Mouse (Mus musculus) limb, embryonic 11.5 days (tissue): ENCODE data around the gene Gstp3. TPM values are rescaled to one million over a fixed set of nuclear protein-coding genes. Genes with fewer than 3 reads are reported as not detected.

Experiments
- ATAC-seq: fragments of 200-750 bp; cut with Nextera tagmentation; 2 replicates; pipeline ENCODE4 v1.8.0; 2017; ENCODE audit warnings: low read depth; ENCODE audit not compliant: insufficient number of reproducible peaks, low FRiP score, low TSS enrichment
- DNase-seq: peaks from one replicate; pipeline ENCODE4 v3.0.0-alpha.2; 2015; ENCODE audit warnings: low spot score
- H3K27ac ChIP-seq: fragments of 300-500 bp; sonication (generic); replicated peaks from 2 replicates; pipeline ENCODE4 v1.5.1; 2014; ENCODE audit warnings: low read depth, mild to moderate bottlenecking, low read length
- H3K27me3 ChIP-seq: fragments of 300-500 bp; sonication (generic); 2 replicates; pipeline ENCODE4 v1.6.1; 2014; ENCODE audit warnings: mild to moderate bottlenecking, low read length, mixed read lengths; ENCODE audit not compliant: control insufficient read depth, insufficient read depth
- H3K36me3 ChIP-seq: fragments of 300-500 bp; sonication (generic); 2 replicates; pipeline ENCODE4 v1.6.1; 2014; ENCODE audit warnings: mild to moderate bottlenecking, low read length, moderate library complexity, mixed read lengths; ENCODE audit not compliant: control insufficient read depth, insufficient read depth
- H3K4me1 ChIP-seq: fragments of 300-500 bp; sonication (generic); 2 replicates; pipeline ENCODE4 v1.6.1; 2014; ENCODE audit warnings: low read length, mixed read lengths; ENCODE audit not compliant: control insufficient read depth, insufficient read depth
- H3K4me2 ChIP-seq: fragments of 300-500 bp; sonication (generic); 2 replicates; pipeline ENCODE4 v1.6.1; 2014; ENCODE audit warnings: low read depth, mild to moderate bottlenecking, moderate library complexity; ENCODE audit not compliant: severe bottlenecking
- H3K4me3 ChIP-seq: fragments of 300-500 bp; sonication (generic); 2 replicates; pipeline ENCODE4 v1.5.1; 2014; ENCODE audit warnings: low read depth, low read length
- H3K9ac ChIP-seq: fragments of 300-500 bp; sonication (generic); 2 replicates; pipeline ENCODE4 v1.6.1; 2014; ENCODE audit warnings: mild to moderate bottlenecking, low read length
- H3K9me3 ChIP-seq: fragments of 300-500 bp; sonication (generic); 2 replicates; pipeline ENCODE4 v1.6.1; 2016; ENCODE audit warnings: low read length; ENCODE audit not compliant: control insufficient read depth
- WGBS: fragments of 180-500 bp; shearing (Covaris S2); extraction: QIAGEN DNeasy Blood & Tissue Kit; methylation state at CpG from one replicate; pipeline ENCODE4 v1.1.7; 2014; 5-methylcytosine and 5-hydroxymethylcytosine counted together
- polyA plus RNA-seq: library from polyadenylated mRNA; unstranded; fragments of >200 nt; fragmentation: Nextera tagmentation; extraction: Ambion mirVana; gene quantifications from 2 replicates; pipeline ENCODE4 v1.2.1, GENCODE M21; 2014

The Gstp3 gene
- polyA plus RNA-seq, 1 experiment from 2014 or later: 0.23 TPM

DNA sequence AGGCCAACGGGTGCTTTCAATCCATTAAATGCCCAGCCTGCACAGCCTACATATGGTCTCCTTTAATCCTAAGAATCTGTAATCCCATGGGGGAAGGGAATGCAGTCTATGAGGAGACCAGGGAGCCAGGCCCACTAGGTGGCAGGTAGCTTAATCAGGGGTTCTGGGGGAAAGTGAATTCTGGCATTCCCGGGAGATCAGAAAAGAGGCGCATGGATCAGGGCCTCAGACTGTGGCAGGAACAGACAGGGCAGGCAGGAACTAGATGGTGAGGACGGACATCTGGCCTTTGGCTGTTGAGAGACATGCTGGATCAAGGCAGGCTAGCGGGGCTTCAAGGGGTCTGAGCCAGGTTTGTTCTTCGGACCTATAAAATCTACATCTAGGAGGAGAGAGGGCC, 42.1 kb upstream of the Gstp3 start:
- 61% methylated on average over 6 of the region's 6 CpGs for WGBS
- peak overlapping the region; percentile 43; the same call in 1 of the 2 replicates for H3K4me3 ChIP-seq
- H3K27ac ChIP-seq: no peak overlapping the region
- H3K4me2 ChIP-seq: peak overlapping the region; percentile 95; the same call in 1 of the 2 replicates
- DNase-seq: no peak
- peaks cover 22% of the 10 kb centered on the region for H3K27me3 ChIP-seq
- H3K9ac ChIP-seq: no peak overlapping the region
- peaks cover 24% of the 10 kb centered on the region for H3K4me1 ChIP-seq
- no peaks in the 10 kb centered on the region for H3K36me3 ChIP-seq
- no peaks in the 10 kb centered on the region for H3K9me3 ChIP-seq
- no peak for ATAC-seq

DNA sequence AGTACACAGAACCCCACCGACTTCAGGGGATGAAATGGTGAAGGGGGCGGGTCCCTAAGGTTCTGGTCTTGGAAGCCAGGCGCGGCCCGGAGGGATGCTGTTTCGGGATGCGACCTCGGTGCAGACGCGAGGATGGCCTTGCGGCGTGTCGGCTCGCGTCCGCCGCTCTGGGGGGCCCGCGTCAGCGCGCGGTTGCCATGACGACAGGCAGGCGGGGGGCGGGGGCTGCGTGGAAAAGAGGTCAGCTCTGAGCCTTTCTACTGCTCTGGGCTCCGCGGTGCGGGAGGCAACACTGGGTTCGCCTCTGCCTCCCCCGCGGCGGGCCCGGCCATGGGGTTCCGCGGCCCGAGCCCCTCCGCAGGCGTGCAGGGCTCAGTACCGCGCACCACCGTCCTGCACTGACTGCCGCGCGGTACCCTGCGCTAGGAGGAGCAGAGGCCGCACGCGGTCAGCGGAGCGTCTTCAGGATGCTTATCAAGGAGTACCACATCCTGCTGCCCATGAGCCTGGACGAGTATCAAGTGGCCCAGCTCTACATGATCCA, 41.4 kb upstream of the Gstp3 start:
- under 1% methylated on average over 52 of the region's 52 CpGs for WGBS
- Histone ChIP-seq H3K4me3 (peak overlapping the region; percentile 43), H3K9ac (peak overlapping the region; percentile 17; the same call in 1 of the 2 replicates), H3K9me3 (no peaks in the 10 kb centered on the region), H3K27ac (no peak overlapping the region), H3K4me2 (peak overlapping the region; percentile 95), H3K27me3 (peaks cover 22% of the 10 kb centered on the region), H3K4me1 (peaks cover 28% of the 10 kb centered on the region), H3K36me3 (no peaks in the 10 kb centered on the region)
- DNase-seq: no peak
- no peak for ATAC-seq

DNA sequence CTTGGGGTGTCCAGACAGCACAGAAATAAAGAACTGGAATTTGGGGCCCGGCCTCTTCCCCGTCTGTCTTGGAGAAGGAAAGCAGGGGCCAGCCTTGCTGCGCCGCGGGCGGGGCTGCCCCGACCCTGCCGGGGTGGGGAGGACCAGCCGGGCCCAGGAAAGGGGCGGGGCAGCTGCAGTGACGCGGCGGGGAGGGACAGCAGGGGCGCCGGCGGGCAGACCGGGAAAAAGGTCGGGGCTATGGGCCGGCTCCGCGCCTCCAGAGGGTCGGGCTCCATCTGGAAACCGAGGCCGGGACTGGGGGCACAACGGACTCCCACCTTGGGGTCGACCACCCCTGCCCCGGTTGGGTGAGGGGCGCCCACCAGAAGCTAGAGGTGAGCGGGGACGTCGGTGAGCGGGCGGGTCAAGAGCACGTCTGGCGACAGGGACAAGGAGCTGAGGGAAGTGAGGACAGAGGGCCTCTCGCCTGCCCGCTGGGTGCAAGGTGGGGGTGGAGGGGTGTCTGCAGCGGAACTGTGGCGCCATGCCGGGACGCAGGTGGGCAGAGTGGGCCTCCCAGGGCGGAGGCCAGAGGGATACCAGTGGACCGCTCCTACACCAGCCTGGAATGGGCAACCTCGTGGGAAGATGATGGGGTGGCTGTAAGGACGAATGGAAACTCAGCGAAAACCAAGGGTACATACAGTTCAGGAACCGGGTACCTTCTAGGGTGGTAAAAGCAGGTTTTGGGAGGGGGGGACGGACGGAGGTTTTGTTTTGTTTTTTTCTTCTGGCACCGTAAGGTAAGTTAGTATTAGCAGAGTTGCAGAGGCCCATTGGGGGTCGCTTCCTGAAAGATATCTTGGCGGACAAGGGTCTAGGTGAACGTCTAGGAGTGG, 40.7 kb upstream of the Gstp3 start, which contains the start of gene Pitpnm1:
Gene Pitpnm1 (plus strand): TSS at position 162 of the 881 bp plus-strand sequence.
- no peak within 1 kb of the TSS for H3K27ac ChIP-seq
- H3K4me2 ChIP-seq: peak within 1 kb of the TSS; percentile 95
- under 1% methylated on average over 53 of the region's 53 CpGs for WGBS
- H3K9ac ChIP-seq: peak within 1 kb of the TSS; percentile 17; the same call in 1 of the 2 replicates
- H3K4me1 ChIP-seq: peaks cover 28% of the 10 kb centered on the region
- ATAC-seq (no peak), DNase-seq (peak; percentile 61)
- H3K4me3 ChIP-seq: peak within 1 kb of the TSS; percentile 43
- H3K36me3 ChIP-seq: no peaks in the 10 kb centered on the region
- H3K27me3 ChIP-seq: peaks cover 22% of the 10 kb centered on the region
- H3K9me3 ChIP-seq: no peaks in the 10 kb centered on the region

DNA sequence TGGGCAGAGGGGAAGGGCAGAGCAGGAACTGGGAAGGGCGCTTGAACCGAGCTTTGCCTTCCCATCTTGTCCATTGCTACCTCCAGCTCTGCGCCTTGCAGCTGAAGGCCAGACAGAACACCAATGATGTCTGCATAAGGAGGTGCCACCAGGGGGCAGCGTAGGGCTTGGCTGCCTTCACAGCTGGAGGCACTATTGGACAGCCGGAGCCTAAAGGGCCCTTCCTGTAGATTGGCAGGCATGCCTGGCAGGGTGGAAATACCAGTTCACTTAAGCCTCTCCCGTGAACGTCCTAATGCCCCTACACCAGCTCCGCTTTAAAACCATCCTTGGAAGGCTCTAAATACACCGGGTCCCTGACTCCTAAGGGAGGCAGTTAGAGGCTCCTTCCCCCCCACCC, 39.7 kb upstream of the Gstp3 start:
- Histone ChIP-seq H3K9me3 (no peaks in the 10 kb centered on the region), H3K9ac (no peak overlapping the region), H3K4me3 (no peak overlapping the region), H3K4me2 (no peak overlapping the region), H3K4me1 (peaks cover 25% of the 10 kb centered on the region), H3K36me3 (no peaks in the 10 kb centered on the region), H3K27ac (no peak overlapping the region), H3K27me3 (peaks cover 22% of the 10 kb centered on the region)
- DNase-seq: peak; percentile 93
- WGBS: 9% methylated on average over 9 of the region's 9 CpGs
- ATAC-seq: no peak

DNA sequence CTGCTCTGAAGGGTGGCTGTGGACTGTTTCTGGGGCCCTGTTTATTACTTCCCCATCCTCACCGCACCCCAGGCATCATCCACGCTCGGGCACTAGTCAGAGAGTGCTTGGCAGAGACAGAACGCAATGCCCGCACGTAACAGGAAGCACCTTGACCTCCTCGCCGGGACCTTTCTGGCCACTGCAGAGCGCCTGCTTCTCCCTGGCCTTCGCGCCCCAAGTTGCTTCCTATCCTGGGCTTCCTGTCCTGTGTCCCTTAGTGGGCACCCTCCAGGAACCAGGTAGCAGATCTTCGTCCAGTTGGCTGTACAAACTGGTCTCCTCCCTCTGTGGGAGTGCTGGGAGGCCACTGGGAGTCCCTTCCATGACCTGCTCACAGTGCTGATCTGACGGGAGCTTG, 39.1 kb upstream of the Gstp3 start:
- Histone ChIP-seq H3K4me3 (no peak overlapping the region), H3K4me2 (peak overlapping the region; percentile 51; the same call in 1 of the 2 replicates)

DNA sequence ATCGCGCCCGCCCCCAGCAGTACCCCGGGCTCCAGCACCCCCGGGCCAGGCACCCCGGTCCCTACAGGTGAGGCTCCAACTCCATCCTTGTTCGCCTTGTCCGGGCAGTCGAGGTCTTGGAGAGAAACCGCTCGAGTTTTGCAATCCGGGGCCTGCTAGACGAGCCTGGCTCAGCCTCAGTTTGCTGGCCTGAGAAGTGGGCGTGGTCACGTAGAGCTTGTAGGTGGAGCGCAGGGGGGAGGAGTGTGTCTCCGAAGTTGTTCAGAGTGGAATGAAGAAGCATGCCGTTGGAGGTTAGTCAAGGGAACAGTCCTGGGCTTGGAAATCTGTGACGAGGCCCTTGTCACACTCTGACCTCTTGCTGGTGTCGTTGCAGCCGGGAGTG, 38.1 kb upstream of the Gstp3 start:
- peaks cover 25% of the 10 kb centered on the region for H3K4me1 ChIP-seq
- peak overlapping the region; percentile 59 for H3K9ac ChIP-seq
- peak overlapping the region; percentile 51 for H3K4me2 ChIP-seq
- DNase-seq (peak; percentile 82), ATAC-seq (peak; percentile 40)
- peaks cover 22% of the 10 kb centered on the region for H3K27me3 ChIP-seq
- peak overlapping the region; percentile 55 for H3K4me3 ChIP-seq
- no peaks in the 10 kb centered on the region for H3K36me3 ChIP-seq
- 1% methylated on average over 21 of the region's 21 CpGs for WGBS
- H3K9me3 ChIP-seq: no peaks in the 10 kb centered on the region
- peak overlapping the region; percentile 23; the same call in 1 of the 2 replicates for H3K27ac ChIP-seq

More for the DNA sequence above, 39.1 kb upstream of the Gstp3 start:
- ATAC-seq: no peak
- H3K4me1 ChIP-seq: peaks cover 25% of the 10 kb centered on the region
- H3K27me3 ChIP-seq: peaks cover 22% of the 10 kb centered on the region
- H3K27ac ChIP-seq: no peak overlapping the region
- H3K9me3 ChIP-seq: no peaks in the 10 kb centered on the region
- no peaks in the 10 kb centered on the region for H3K36me3 ChIP-seq
- DNase-seq: no peak
- no peak overlapping the region for H3K9ac ChIP-seq
- WGBS: 92% methylated on average over 13 of the region's 13 CpGs

DNA sequence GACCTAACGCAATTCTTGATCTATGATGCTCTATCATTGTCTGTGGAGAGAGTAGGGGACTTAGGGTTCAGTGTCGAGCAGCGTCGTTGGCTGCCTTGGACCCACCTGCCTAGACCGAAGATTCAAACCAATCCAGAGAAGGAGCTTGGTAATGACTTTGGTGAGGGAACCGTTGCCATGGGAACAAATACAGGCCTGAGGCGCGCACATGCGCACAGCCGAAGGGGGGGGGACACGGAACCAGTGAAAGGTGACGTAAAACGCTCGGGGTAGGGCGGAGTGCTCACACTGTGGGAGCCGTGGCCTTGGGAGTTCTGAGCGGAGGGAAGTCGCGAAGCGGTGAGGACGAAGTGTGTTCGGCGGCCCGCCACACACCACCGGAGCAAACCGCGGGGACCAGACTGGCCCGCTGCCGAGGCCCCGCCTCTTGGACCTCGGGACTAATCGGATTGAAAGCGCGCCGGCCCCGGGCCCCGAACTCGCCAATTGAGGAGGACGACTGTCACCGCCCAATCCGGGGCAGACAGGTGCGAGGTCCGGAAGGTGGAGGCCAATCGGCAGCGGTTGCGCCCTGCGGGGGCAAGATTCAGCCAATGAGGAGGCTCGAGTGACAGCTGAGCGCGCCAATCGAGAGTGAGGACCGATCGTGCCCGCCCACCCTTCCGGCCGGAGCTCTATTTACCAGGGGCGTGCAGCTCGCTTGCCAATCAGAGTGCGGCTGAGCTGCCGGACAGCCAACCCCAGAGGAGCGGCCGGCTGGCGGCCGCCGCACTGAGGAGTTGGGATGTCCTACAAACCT, 37.5 kb upstream of the Gstp3 start, which contains the start of gene Cdk2ap2:
Gene Cdk2ap2 (plus strand): TSS at position 541 of the 799 bp plus-strand sequence.
- H3K4me2 ChIP-seq: peak within 1 kb of the TSS; percentile 51
- under 1% methylated on average over 62 of the region's 65 CpGs for WGBS
- no peaks in the 10 kb centered on the region for H3K36me3 ChIP-seq
- peak within 1 kb of the TSS; percentile 59 for H3K9ac ChIP-seq
- peaks cover 25% of the 10 kb centered on the region for H3K4me1 ChIP-seq
- H3K4me3 ChIP-seq: peak within 1 kb of the TSS; percentile 55
- H3K27ac ChIP-seq: peak within 1 kb of the TSS; percentile 51; the same call in 1 of the 2 replicates
- DNase-seq (peak; percentile 100), ATAC-seq (peak; percentile 89)
- H3K27me3 ChIP-seq: peaks cover 18% of the 10 kb centered on the region
- no peaks in the 10 kb centered on the region for H3K9me3 ChIP-seq

DNA sequence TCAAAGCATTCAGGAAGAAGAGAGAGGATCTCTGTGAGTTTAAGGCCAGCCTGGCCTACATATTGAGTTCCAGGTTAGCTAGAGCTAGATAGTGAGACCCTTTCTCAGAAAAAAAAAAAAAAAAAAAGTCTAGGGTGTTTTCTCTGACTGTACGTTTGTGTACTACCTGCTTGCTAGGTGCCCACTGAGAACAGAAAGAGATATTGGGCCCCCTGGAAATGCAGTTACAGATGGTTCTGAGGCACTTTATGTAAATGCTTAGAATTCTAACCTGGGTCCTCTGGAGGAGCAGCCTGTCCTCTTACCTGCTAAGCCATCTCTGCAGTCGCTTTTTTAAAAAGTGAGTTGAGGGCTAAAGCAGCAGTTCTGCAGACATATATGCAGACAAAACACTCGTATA, 36.4 kb upstream of the Gstp3 start:
- Histone ChIP-seq H3K27ac (no peak overlapping the region), H3K9me3 (no peaks in the 10 kb centered on the region), H3K9ac (no peak overlapping the region), H3K4me2 (no peak overlapping the region), H3K27me3 (peaks cover 7% of the 10 kb centered on the region), H3K4me3 (no peak overlapping the region), H3K36me3 (no peaks in the 10 kb centered on the region), H3K4me1 (peaks cover 23% of the 10 kb centered on the region)
- WGBS: 70% methylated on average over 3 of the region's 3 CpGs
- ATAC-seq: no peak
- no peak for DNase-seq
